Mouse (Mus musculus) embryonic fibroblast, embryonic 13.5 days (primary cell): Measurements from ENCODE around the gene Erf. TPM values are rescaled to one million over a fixed set of nuclear protein-coding genes. Genes with fewer than 3 reads are reported as not detected.

Experiments used
- H3K27ac ChIP-seq: 2 replicates; pipeline ENCODE4 v1.5.1; 2012; ENCODE audit warnings: low read length, control low read depth, inconsistent platforms; ENCODE audit not compliant: insufficient read depth
- H3K4me1 ChIP-seq: 2 replicates; pipeline ENCODE4 v1.6.1; 2011; ENCODE audit warnings: low read length; ENCODE audit not compliant: control insufficient read depth, insufficient read depth
- H3K4me3 ChIP-seq: 2 replicates; pipeline ENCODE4 v1.5.1; 2011; ENCODE audit warnings: mild to moderate bottlenecking, control low read depth, low read length; ENCODE audit not compliant: insufficient read depth
- CTCF ChIP-seq: IDR thresholded peaks from 2 replicates; pipeline ENCODE4 v1.5.1; 2011; ENCODE audit warnings: mild to moderate bottlenecking, control low read depth, low read length, moderate library complexity, borderline replicate concordance; ENCODE audit not compliant: insufficient read depth
- POLR2A ChIP-seq: IDR thresholded peaks from 2 replicates; pipeline ENCODE4 v1.6.1; 2011; ENCODE audit warnings: low read depth, mild to moderate bottlenecking, control low read depth, low read length, moderate library complexity
- polyA plus RNA-seq: library from polyadenylated mRNA; stranded (reverse); fragments of >200 nt; gene quantifications from 2 replicates; pipeline ENCODE4 v1.2.4, GENCODE M21; 2011; ENCODE audit warnings: low read depth; ENCODE audit not compliant: missing spikeins, insufficient read length

Erf gene
- polyA plus RNA-seq, 1 experiment: 70.9 TPM

GRCm38 (mm10) chr7:25195148-25195547, 55.4 kb downstream of the Erf start:
- no peak for TF ChIP-seq CTCF
- TF ChIP-seq POLR2A: no peak
- H3K4me3 ChIP-seq: no peak overlapping the region
- H3K27ac ChIP-seq: no peak overlapping the region
- H3K4me1 ChIP-seq: no peaks in the 10 kb centered on the region

Other genes with a start within 250 kb of the Erf start
- 0.19 and 0.35 TPM in 2 replicates for gene Atp1a3, start 244.8 kb downstream of the Erf start, polyA plus RNA-seq
- 31.6 and 45.3 TPM in 2 replicates for gene Grik5, start 178.4 kb downstream of the Erf start, polyA plus RNA-seq
- gene Zfp574, start 178.2 kb downstream of the Erf start, polyA plus RNA-seq: 10.3 and 11.0 TPM in 2 replicates
- 0.07 and 0.68 TPM in 2 replicates for gene Pou2f2, start 71.0 kb downstream of the Erf start, polyA plus RNA-seq
- gene Dedd2, start 30.1 kb downstream of the Erf start, polyA plus RNA-seq: 2.3 and 2.5 TPM in 2 replicates
- 9.3 and 9.7 TPM in 2 replicates for gene Zfp526, start 29.3 kb downstream of the Erf start, polyA plus RNA-seq
- gene Gsk3a, start 12.9 kb downstream of the Erf start, polyA plus RNA-seq: 70.6 and 72.5 TPM in 2 replicates
- gene Cic, start 16.9 kb upstream of the Erf start, polyA plus RNA-seq: 138 and 152 TPM in 2 replicates
- gene Pafah1b3, start 47.2 kb upstream of the Erf start, polyA plus RNA-seq: 46.2 and 48.8 TPM in 2 replicates
- gene Prr19, start 50.6 kb upstream of the Erf start, polyA plus RNA-seq: not detected in 2 replicates
- gene Tmem145, start 55.3 kb upstream of the Erf start, polyA plus RNA-seq: not detected in 2 replicates
- 32.9 and 38.3 TPM in 2 replicates for gene Megf8, start 66.4 kb upstream of the Erf start, polyA plus RNA-seq
- not detected in 2 replicates for gene Cnfn, start 119.0 kb upstream of the Erf start, polyA plus RNA-seq
- gene Lipe, start 147.9 kb upstream of the Erf start, polyA plus RNA-seq: 4.6 and 19.4 TPM in 2 replicates
- gene Cxcl17, start 162.1 kb upstream of the Erf start, polyA plus RNA-seq: not detected in 2 replicates
- not detected in 2 replicates for gene Ceacam1, start 226.8 kb upstream of the Erf start, polyA plus RNA-seq